Mouse (Mus musculus) frontal cortex, adult (tissue): Measurements from ENCODE around the gene Unc93b1.
A peak's percentile ranks its signal among the peaks of the same experiment; 100 is the strongest.
"Not testable (repeated sequence)": the region's sequence is repeated elsewhere in the genome, so short reads cannot be mapped to it uniquely, and the experiment has no call there.

Source experiments
- ATAC-seq: cut with Nextera tagmentation; 2 replicates; pipeline ENCODE4 v1.9.2; 2017; ENCODE audit warnings: mild to moderate bottlenecking, moderate library complexity, mixed read lengths; ENCODE audit not compliant: low TSS enrichment

The Unc93b1 gene

DNA sequence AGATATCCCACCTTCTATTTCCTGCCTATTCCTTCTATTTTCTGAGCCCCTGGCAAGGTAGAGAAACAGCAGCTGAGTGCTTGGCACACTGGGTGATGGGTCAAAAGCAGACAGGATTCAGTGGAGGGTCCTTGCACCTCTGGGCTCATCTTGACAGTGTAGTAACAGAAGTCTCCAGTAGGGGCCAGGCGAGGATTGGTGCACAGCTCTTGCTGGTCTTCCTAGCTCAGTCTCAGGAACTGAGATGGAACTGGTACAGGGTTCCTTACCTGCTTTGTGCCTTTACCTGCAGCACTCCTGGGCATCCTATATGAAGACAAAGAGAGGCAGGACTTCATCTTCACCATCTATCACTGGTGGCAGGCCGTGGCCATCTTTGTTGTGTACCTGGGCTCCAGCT is 11.7 kb downstream of the Unc93b1 start:
- ATAC-seq: peak; percentile 67; the same call in 1 of the 2 replicates

DNA sequence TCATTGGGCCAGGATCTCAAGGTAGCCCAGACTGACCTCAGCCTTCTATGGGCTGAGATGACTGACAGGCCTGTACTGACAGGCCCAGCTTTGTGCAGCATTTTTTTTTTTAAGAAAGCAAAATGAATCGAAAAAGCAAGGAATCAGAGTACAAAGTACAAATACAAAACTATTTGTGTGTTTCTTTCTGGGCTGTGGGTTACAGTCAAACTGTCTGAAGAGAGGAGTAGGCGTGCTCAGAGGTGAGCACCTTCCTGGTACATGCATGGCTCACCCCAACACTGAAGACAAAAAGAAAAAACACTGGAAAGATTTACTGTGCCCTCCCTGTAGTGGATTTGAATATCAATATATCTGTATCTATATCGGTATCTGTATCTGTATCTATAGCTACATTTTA is 12.8 kb downstream of the Unc93b1 start:
- ATAC-seq: no peak

DNA sequence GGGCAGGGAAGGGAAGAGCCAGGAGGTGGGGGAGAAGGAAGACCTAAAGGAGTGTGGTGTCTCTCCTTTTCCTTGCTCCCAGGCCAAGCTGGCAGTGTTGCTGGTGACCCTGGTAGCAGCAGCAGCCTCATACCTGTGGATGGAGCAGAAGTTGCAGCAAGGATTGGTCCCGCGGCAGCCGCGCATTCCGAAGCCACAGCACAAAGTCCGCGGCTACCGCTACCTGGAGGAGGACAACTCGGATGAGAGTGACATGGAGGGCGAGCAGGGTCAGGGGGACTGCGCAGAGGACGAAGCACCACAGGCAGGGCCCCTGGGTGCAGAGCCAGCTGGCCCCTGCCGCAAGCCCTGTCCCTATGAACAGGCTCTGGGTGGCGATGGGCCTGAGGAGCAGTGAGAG is 13.6 kb downstream of the Unc93b1 start:
- no peak for ATAC-seq

DNA sequence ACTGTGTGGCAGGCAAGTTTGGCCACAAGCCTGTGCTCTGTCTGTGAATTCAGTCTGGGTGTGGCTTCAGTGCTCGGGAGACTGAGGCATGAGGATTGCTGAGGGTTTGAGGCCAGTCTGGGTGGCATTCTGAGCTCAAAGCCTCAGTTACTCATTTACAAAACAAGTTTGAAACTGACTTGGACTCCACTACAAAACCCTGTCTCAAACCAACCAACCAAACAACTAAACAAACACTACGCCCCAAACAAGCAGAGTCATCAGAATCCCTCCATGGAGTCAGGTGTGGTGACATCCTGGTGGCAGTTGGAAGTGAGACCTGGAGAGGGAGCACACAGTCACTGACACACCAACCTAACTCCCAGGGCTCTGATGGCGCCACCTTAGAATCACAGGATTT is 15.3 kb downstream of the Unc93b1 start:
- no peak for ATAC-seq

DNA sequence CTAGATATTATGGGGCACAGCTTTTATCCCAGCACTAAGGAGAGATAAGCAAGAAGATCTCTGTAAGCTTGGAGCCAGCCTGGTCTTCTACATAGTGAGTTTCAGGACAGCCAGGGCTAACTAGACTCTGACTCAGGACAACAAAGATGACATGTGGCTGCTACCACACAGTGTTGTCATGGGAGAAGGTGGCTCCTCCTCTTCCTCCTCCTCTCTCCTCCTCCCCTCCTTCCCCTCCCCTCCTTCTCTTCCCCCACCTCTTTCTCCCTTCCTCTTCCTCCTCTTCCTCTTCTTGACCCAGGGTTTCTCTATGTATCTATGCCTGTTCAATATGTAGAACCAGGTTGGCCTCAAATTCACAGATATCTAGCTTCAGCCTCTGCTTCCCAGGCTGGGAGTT is 16.5 kb downstream of the Unc93b1 start:
- no peak for ATAC-seq

DNA sequence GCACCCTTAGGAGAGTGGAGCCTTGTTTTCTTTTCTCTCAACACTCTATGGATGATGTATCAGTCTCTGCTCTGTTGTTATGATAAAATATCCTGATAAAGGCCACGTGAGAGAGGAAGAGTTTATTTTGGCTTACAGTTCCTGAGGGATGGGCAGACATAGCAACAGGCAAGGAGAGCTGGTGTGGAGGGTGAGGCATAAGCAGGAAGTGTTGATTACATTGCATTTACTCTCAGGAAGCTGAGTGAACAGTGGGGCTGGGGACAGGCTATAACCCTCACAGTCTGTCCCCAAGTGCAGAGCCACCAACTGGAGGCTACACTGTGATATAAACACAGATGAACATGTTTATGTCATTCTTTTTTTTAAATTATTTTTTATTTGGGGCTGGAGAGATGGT is 17.1 kb downstream of the Unc93b1 start:
- no peak for ATAC-seq

DNA sequence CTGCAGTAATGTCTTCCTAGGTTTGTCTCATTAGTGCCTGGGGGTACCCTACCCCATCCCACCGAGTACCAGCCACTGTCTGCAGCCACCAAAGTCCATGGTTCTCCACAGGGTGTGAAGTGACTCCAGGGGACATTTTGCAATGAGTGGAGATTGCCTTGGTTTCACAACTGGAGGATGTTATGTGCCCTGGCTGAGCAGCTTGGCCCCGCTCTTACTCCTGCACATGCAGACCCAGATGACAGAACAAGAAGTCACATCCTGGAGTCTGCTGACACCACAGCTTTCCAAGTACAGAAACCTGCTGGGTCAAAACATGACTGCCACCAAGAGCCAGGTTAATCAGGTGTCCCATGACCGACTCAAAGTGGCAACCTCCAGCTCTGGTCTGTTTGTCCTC is 20.0 kb downstream of the Unc93b1 start:
- ATAC-seq: no peak

DNA sequence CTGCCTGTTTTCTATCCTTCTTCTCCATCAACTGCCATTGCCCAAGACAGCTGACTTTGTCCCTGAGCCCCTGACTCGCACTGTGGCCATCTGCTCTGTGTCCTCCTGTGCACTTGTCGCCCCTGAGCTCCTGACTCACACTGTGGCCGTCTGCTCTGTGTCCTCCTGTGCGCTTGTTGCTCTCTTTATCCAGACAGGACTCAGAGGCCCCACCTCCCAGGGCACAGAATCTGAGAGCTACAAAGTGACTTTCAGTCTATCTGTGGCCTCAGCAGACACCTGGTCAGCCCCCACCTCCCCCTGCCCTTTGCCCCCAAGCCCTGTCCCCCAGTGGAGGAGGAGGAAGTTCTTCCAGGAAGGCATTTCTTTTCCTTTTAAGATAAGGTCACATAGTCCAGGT is 20.8 kb downstream of the Unc93b1 start:
- no peak for ATAC-seq

DNA sequence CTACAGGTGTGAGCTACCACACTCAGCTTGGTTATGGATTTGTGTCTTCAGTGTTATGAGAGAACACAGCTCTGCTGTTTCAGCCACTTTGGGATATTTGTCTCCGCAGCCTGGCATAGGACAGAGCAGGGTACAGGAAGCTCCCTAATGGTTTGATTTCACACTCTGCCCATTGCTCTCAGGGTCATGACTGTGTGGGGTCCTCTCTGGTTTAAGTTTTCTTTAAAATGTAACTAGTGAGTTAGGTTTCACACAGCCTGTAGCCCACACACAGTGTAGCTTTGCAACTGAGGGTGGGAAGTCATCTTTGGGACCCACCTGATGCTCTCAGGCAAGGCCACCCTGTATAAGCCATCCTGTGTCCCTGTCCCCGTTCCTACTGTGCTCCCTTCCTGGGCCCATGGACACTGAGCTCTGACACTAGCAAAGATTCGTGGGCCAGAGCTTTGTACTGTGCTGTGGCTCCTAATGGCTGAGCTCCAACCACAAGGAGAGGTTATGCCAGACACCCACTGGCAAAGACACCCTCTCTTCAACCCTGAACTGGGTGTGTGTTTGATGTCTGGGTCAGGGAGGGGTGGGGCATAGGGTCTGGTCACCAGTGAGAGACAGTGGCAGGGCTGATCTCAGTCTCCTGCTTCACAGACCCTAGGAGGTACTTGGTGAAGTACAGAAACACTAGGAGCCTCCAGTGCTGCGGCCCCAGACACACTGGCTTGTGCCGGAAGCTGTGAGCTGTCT is 22.5 kb downstream of the Unc93b1 start:
- not testable (repeated sequence) for ATAC-seq

DNA sequence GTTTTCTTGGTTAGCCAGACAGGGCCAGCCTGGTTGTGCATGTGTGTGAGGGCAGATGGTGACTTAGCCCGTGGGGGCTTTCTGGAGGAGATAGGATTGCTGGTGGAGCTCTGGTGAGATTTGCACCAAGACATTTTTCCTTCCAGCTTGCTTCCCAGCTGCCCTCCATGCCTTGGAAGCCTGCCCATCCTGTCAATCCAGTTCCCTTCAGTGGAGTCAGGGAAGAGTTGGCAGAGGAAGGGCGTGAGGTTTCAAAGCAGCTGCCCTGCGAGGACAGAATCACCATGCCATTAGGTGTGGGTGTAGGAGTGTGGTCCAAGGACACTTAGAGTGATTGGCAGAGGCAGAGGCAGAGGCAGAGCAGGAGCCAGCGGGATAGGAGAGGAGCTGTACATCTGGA is 23.5 kb downstream of the Unc93b1 start, which contains the start of gene Aldh3b3:
Gene Aldh3b3 (plus strand): TSS at position 176 of the 400 bp plus-strand sequence.
- ATAC-seq: no peak

DNA sequence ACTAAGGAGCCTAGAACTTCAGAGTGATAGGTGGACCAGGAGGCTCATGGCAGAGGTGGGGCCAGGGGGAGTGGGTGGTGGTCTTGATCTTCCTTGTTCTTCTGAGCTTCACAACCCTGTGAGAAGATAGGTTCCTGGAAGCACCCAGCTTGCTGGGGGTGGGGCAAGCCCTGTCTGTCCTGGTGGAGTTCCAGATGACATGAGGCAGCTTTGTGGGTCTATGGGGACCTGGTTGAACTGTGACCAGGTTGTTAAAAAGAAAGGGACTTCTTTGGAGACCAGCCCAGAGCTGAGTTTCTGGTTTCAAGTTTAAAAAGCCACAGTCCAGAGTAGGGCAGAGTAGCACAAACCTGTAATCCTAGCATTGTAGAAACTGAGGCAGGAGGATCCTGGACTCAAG is 24.0 kb downstream of the Unc93b1 start:
- no peak for ATAC-seq

DNA sequence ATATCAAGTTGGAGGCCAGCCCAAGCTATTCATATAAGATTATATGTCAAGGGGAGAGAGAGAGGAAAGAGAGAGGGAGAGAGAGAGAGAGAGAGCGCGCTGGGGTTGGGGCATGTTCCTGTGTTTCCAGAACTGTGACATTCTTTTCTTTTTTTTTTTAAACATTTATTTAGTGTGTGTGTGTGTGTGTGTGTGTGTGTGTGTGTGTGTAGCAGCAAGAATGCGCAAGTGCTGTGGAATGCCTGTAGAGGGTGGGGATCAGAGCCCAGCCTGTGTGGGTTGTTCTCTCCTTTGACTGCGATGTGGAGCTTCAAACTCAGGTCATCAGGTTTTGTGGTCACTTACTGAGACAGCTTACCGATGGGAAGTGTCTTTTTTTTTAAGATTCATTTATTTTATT is 25.2 kb downstream of the Unc93b1 start:
- ATAC-seq: no peak

DNA sequence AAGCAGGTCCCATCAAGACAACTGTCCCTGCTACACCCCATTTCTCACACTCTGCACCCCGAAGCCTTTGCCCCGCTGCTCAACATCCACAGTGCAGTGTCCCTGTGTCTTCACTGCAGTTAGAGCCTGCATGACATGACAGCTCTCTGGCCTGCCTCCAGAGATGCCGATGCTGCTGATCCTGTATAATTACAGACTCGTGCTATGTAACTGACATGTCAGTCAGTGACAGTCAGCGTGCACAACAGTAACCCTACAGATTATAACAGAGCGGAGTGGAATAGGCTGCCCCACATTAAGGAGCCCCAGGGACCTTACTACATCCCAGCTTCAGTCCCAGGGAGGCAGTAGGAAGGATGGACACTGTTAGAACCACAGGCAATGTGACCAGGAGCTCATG is 26.8 kb downstream of the Unc93b1 start:
- not testable (repeated sequence) for ATAC-seq

DNA sequence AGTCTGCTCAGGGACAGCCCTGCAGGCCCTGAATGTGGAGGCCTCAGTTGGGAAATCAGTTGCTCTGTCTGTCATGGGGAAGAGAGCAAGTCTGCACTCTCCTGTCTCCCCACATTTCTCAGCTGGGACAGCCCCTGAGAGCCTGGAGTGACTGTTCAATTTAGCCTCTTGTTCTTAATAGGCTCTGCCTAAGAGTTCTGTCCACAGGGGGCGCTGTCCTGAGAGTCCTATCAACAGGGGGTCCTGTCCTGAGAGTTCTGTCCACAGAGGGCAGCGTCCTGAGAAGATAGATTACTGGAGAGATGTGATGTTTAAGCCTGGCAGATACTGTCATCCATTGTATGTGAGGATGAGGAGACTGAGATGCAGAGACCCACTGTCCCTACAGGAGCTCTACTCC is 27.5 kb downstream of the Unc93b1 start:
- no peak for ATAC-seq

DNA sequence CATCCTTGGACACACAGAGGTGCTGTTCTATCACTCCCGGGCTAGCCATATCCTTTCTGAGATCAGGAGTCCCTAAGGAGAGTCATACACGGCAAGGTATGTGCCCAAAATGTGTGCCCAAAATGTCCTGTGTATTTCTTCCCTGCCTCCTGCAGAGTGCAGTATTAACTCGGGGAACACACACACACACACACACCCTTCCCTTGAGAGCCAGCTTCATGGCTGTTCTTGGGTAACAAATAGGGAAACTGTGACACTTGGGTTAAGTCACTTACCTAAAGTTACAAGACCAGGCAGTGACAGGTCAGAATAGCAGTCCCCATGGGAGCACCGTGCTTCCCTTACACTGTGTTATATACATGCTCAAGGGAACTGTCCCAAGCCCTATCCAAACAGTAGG is 29.0 kb downstream of the Unc93b1 start:
- no peak for ATAC-seq

DNA sequence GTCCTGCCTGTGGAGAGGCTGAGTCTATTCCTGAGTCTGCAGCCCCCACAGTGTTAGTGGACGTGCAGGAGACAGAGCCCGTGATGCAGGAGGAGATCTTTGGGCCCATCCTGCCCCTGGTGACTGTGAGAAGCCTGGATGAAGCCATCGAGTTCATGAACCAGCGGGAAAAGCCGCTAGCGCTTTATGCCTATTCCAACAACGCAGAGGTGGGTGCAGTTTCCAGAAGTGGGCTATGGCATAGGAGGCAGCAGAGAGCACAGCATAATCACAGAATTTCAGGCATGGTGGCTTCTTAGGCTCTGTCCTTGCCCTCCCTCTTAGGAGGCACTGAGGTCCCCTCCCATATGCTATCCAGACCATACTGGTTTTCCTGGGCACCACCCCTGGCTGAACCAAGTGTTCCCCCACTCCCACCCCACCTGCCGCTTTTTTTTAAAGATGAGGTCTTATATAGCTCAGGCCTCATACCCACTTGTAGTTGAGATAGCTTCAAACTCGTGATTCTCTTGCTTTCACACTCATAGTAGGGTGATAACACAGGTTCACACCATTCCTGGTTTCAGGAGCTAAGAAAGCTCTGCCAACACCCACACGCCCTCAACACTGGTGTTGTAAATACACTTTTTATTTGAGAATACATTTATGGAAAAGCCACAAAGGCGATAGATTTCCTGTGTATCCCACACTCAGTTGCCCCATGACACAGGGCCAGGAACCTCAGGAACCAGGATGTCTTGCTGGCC is 31.5 kb downstream of the Unc93b1 start:
- ATAC-seq: peak; percentile 23; the same call in 1 of the 2 replicates

DNA sequence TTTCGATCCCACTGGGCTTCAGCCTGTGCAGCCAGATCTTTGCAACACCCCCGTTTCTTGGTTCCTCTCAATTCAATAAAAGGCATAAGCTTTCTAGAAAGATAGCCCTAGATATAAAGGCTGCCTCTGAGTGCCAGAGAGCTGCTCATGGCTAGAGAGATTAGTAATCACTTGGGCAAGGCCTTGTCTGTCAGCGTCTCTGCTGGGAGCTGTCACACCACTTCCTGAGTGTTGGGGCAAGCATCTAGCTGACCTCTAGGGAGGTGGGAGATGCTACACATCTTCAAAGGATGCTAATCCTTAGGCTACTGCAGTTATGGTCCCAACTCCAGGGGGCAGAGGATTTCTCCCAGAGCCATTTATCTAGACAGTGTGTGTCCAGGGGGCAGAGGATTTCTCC is 32.3 kb downstream of the Unc93b1 start:
- ATAC-seq: no peak

DNA sequence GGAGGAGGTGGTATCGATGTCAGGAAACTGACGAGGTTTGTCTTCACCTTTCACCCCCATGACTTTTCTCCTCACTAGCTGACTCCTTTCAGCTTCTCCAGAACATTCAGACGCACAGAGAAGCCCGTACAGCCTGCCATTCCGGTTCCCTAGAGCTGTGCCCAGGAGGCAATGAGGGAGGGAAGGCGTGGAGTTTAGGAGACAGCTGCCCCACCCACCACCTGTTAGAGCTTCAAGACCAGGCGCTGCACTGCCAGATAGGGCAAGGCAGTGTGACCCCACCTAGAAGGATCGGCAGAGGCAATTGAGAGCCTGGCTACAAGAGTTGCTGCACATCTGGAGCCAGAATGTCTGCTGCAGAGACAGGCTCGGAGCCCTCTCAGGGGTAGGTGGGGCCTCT is 37.2 kb downstream of the Unc93b1 start, which contains the start of gene Aldh3b2:
Gene Aldh3b2 (plus strand): TSS at position 100 of the 400 bp plus-strand sequence.
- no peak for ATAC-seq

DNA sequence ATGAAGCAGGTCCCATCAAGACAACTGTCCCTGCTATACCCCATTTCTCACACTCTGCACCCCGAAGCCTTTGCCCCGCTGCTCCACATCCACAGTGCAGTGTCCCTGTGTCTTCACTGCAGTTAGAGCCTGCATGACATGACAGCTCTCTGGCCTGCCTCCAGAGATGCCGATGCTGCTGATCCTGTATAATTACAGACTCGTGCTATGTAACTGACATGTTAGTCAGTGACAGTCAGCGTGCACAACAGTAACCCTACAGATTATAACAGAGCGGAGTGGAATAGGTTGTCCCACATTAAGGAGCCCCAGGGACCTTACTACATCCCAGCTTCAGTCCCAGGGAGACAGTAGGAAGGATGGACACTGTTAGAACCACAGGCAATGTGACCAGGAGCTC is 39.6 kb downstream of the Unc93b1 start:
- not testable (repeated sequence) for ATAC-seq

DNA sequence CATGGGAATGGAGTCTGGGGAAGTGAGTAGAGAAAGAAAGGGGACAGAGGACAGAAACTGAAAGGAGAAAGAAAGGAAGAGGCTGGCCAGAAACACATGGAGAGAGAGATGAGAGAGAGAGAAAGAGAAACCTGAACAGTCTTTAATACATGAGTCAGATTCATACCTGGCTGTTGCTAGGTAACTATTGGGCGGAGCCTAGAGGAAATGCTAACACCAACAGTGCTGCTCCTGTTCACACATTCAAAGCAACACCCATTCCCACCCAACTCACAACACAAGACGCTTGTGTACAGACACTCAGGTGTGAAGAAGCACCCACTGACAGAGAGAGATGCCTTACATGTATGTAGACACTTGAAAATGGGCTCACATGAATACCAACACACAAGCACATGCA is 40.9 kb downstream of the Unc93b1 start:
- no peak for ATAC-seq

DNA sequence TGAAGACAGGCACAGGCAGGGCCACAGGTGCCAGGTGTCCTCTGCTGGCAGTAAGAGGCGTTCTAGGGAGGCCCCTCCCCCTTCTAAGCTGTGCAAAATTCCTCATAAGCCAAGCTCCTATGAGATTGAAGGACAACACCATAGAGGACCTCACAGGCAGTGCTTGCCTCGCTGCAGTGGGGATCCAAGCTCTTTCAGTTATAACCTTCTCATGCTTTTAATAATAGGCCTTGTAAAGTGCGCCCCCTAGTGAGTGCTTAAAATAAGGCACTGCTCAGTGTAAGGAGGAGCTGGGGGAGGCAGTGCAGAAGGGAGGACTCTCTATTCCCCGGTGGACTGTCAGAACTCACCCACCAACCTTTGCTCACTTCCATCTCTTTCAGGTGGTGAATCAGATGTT is 45.3 kb downstream of the Unc93b1 start:
- ATAC-seq: peak; percentile 85

DNA sequence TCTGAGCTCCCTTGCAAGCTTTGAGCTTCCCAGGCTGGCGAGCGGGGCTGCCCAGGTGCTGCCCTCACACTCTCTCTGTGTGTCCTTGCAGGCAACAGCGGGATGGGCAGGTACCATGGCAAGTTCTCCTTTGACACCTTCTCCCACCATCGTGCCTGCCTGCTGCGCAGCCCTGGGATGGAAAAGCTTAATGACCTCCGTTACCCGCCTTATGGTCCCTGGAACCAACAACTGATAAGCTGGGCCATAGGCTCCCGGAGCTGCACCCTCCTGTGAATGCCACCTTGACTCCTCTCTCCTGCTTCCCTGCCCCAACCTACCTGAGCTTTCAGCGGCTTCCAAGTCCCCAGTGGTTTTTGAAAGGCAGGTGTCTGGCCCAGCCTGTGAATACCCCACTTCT is 45.9 kb downstream of the Unc93b1 start:
- ATAC-seq: no peak

DNA sequence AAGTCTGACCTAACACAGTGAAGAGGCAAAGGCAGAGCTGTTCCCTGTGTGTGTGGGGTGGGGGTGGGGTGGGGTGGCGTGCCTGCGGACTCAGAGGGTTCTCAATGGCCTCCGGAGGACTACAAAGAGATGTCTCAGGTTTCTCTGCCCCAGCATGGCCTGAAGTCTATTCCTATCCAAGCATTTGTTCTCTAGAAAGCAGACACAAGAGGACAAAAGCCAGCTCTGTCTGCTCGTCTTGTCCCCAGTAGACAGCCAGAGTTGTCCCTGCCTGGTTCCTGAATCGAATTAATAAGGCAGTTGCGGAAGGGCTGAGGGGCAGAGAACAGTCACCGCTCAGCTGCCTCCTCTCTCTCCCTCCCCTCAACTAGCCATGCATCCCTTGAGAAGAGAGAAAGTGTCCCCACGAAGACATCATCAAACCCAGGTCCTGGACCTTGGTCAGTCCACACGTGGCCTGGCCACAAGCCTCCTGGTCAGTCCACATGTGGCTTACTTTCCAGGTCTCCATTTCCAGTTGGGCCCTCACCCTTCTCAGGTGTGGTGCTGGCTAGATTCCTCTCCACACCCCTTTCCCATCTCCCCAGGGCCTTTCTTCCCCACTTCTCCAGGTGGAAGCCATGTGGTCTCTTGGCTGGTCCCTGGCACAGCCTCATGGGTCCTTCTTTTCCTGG is 48.7 kb downstream of the Unc93b1 start:
- ATAC-seq: no peak
